Mouse (Mus musculus) CH12.LX (cell line): ENCODE data around the gene Mei4.

Experiments
- CTCF ChIP-seq, 2 experiments: IDR thresholded peaks in 1 of 2; conservative IDR thresholded peaks in 1 of 2; 2 replicates each; pipeline ENCODE4 v1.5.1; 2011 to 2012; ENCODE audit warnings: low read depth in 2 of 2, low read length in 2 of 2, improper control_type of control experiment in 1 of 2, inconsistent platforms in 1 of 2, mild to moderate bottlenecking in 1 of 2, moderate library complexity in 1 of 2
- E2F4 ChIP-seq: IDR thresholded peaks from 2 replicates; pipeline ENCODE4 v1.6.1; 2011; ENCODE audit warnings: low read depth, low read length, improper control_type of control experiment; ENCODE audit not compliant: insufficient replicate concordance
- ELF1 ChIP-seq: IDR thresholded peaks from 2 replicates; pipeline ENCODE4 v1.6.1; 2014; ENCODE audit warnings: low read depth, mild to moderate bottlenecking, inconsistent platforms, low read length, improper control_type of control experiment
- EP300 ChIP-seq: IDR thresholded peaks from 2 replicates; pipeline ENCODE4 v1.6.1; 2011; ENCODE audit warnings: low read length, improper control_type of control experiment
- MAFK ChIP-seq: IDR thresholded peaks from 2 replicates; pipeline ENCODE4 v1.6.1; 2011; ENCODE audit warnings: low read length, improper control_type of control experiment; ENCODE audit not compliant: insufficient replicate concordance
- MEF2A ChIP-seq: IDR thresholded peaks from 2 replicates; pipeline ENCODE4 v1.6.1; 2014; ENCODE audit warnings: low read depth, mild to moderate bottlenecking, inconsistent platforms, low read length, improper control_type of control experiment, borderline replicate concordance
- MXI1 ChIP-seq: IDR thresholded peaks from 2 replicates; pipeline ENCODE4 v1.6.1; 2011; ENCODE audit warnings: mild to moderate bottlenecking, low read depth, low read length, improper control_type of control experiment
- NRF1 ChIP-seq: IDR thresholded peaks from 2 replicates; pipeline ENCODE4 v1.6.1; 2014; ENCODE audit warnings: low read depth, mild to moderate bottlenecking, inconsistent platforms, low read length, improper control_type of control experiment, moderate library complexity
- PAX5 ChIP-seq: IDR thresholded peaks from 2 replicates; pipeline ENCODE4 v1.6.1; 2012; ENCODE audit warnings: low read length, inconsistent platforms, mixed read lengths
- POLR2A ChIP-seq: IDR thresholded peaks from 2 replicates; pipeline ENCODE4 v1.6.1; 2011; ENCODE audit warnings: low read depth, mild to moderate bottlenecking, improper control_type of control experiment, low read length
- SIN3A ChIP-seq: IDR thresholded peaks from 2 replicates; pipeline ENCODE4 v1.6.1; 2012; ENCODE audit warnings: low read length, improper control_type of control experiment, inconsistent platforms
- SMC3 ChIP-seq: IDR thresholded peaks from 2 replicates; pipeline ENCODE4 v1.6.1; 2011; ENCODE audit warnings: low read depth, low read length, improper control_type of control experiment
- USF2 ChIP-seq: conservative IDR thresholded peaks from 2 replicates; pipeline ENCODE4 v1.6.1; 2011; ENCODE audit warnings: low read depth, low read length, improper control_type of control experiment
- ZMIZ1 ChIP-seq: IDR thresholded peaks from 2 replicates; pipeline ENCODE4 v1.6.1; 2012; ENCODE audit warnings: low read depth, mild to moderate bottlenecking, inconsistent platforms, low read length, improper control_type of control experiment

DNA sequence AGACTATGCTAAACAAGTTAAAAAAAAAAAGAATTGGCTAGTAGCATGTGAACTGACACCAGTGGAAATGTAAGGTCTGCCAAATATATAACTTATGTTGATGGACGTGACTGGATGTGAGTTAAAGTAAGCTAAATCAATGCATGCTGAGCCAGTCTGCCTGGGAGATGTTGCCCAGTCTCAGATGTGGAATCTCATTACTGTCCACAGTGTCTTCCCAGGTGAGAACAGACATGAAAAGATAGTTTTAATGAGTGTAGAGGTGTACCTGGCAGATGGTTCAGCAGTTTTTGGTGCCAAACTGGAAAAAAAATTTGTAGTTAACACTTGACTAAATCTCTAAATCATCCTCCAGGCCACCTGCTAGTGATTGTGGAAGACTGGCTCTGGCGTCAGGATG, 94.4 kb downstream of the Mei4 start:
- TF ChIP-seq MAFK (no peak), MXI1 (no peak), CTCF (conservative IDR thresholded peaks at IDR 0.05 in 1 of 2, IDR thresholded peaks at IDR 0.05 in 1 of 2; ENCODE audit: low read depth in 2 of 2, low read length in 2 of 2) (no peak), EP300 (no peak), ELF1 (no peak), SIN3A (no peak), POLR2A (no peak), NRF1 (no peak), PAX5 (no peak), ZMIZ1 (no peak), SMC3 (no peak), E2F4 (no peak), USF2 (no peak), MEF2A (no peak)
